ENCODE assay signal across 8 mouse cellular contexts in the genomic region with DNA sequence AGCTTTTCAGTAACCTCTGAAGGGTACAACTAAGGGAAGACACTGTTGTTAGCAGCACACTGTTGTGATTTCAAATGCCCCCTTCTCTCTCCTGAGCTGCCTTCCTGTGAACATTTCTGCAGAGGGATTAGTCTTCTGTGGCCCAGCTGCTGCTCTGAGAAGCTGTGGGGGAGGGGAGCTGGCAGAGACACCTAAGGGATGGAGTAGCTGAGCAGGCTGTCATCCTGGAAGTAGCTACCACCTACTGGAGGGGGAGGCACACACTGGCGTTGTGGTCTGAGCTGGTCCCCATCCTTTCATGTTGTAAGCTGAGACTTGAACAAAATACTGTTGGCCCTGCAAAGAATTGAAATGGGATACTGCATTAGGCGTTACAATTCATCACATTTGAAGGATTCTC.
A peak's percentile ranks its signal among the peaks of the same experiment; 100 is the strongest.
DNase-seq lines count a peak whose midpoint lies in the region; ATAC-seq lines count a peak whose summit lies in the region.
"Had no signal": no experiment of that assay in that cellular context is flagged by ENCODE, and none has a peak within 500 bp of the region (broad histone marks: within the 10 kb centered on the region; RNA-seq: fewer than 3 reads in every experiment).

No protein-coding gene starts in this region.

- no peaks in the 10 kb centered on the region for H3K9me3 ChIP-seq in embryonic facial prominence, embryonic 11.5 days (replicated peaks; ENCODE audit: control insufficient read depth, low read length)
- no peaks in the 10 kb centered on the region for H3K9me3 ChIP-seq in hindbrain, embryonic 11.5 days (ENCODE audit: control insufficient read depth, low read length)

- no peak for ATAC-seq in embryonic facial prominence, embryonic 11.5 days (replicated peaks; ENCODE audit: insufficient number of reproducible peaks, low FRiP score, low TSS enrichment, low read depth)
- no peak for ATAC-seq in hindbrain, embryonic 11.5 days (ENCODE audit: low FRiP score)
- ATAC-seq: intestine, embryonic 16.5 days had no signal

- H3K36me3 ChIP-seq in embryonic facial prominence, embryonic 11.5 days (replicated peaks; ENCODE audit: control insufficient read depth, insufficient read depth, low read depth, low read length) = no peaks in the 10 kb centered on the region
- H3K36me3 ChIP-seq in hindbrain, embryonic 11.5 days (ENCODE audit: control insufficient read depth, insufficient read depth, low read length) = no peaks in the 10 kb centered on the region

- H3K27ac ChIP-seq in embryonic facial prominence, embryonic 11.5 days (replicated peaks; ENCODE audit: low read depth, low read length) = no peak overlapping the region
- no peak overlapping the region for H3K27ac ChIP-seq in hindbrain, embryonic 11.5 days (ENCODE audit: low read depth, low read length)

- peak; percentile 3 for DNase-seq in layer of hippocampus, adult 11-12 months (ENCODE audit: low spot score)
- DNase-seq in layer of hippocampus, adult 9-10 months (ENCODE audit: low spot score) = no peak
- peak; percentile 52 for DNase-seq in embryonic facial prominence, embryonic 11.5 days (ENCODE audit: low spot score)
- peak; percentile 31 for DNase-seq in hindbrain, embryonic 11.5 days (ENCODE audit: low spot score)
- peak; percentile 3 for DNase-seq in retina, adult 2 months (ENCODE audit: low read depth, low spot score)
- DNase-seq in adrenal gland, postnatal 14 days = no peak
- DNase-seq in lung, postnatal 36 days = no peak

- H3K27me3 ChIP-seq in embryonic facial prominence, embryonic 11.5 days (ENCODE audit: control insufficient read depth, insufficient read depth, low read length) = no peaks in the 10 kb centered on the region
- no peaks in the 10 kb centered on the region for H3K27me3 ChIP-seq in hindbrain, embryonic 11.5 days (ENCODE audit: control insufficient read depth, insufficient read depth, low read length)

- H3K4me2 ChIP-seq in embryonic facial prominence, embryonic 11.5 days (ENCODE audit: low read depth, low read length) = no peak overlapping the region
- H3K4me2 ChIP-seq in hindbrain, embryonic 11.5 days (replicated peaks; ENCODE audit: low read depth, low read length) = no peak overlapping the region

- H3K4me3 ChIP-seq in embryonic facial prominence, embryonic 11.5 days (ENCODE audit: low read depth, low read length) = no peak overlapping the region
- no peak overlapping the region for H3K4me3 ChIP-seq in hindbrain, embryonic 11.5 days (ENCODE audit: low read depth, low read length)

- no peak overlapping the region for H3K9ac ChIP-seq in embryonic facial prominence, embryonic 11.5 days (replicated peaks; ENCODE audit: low read length)
- no peak overlapping the region for H3K9ac ChIP-seq in hindbrain, embryonic 11.5 days (ENCODE audit: low read depth, low read length)

- WGBS in embryonic facial prominence, embryonic 11.5 days = 16% methylated on average over 2 of the region's 2 CpGs
- WGBS in hindbrain, embryonic 11.5 days = 32% methylated on average over 2 of the region's 2 CpGs

- peaks cover 3% of the 10 kb centered on the region; the same call in 1 of the 2 replicates for H3K4me1 ChIP-seq in embryonic facial prominence, embryonic 11.5 days (ENCODE audit: control insufficient read depth, insufficient read depth, low read length)
- H3K4me1 ChIP-seq in hindbrain, embryonic 11.5 days (replicated peaks; ENCODE audit: control insufficient read depth, insufficient read depth, low read length) = no peaks in the 10 kb centered on the region

Comparison
In these comparisons a context has a peak if more than half of its experiments do, and no peak if none do; other contexts are left out.
1. DNase-seq: peak in layer of hippocampus, adult 11-12 months (single experiment), embryonic facial prominence, embryonic 11.5 days (single experiment), hindbrain, embryonic 11.5 days (single experiment) and retina, adult 2 months (single experiment); none in layer of hippocampus, adult 9-10 months (single experiment), adrenal gland, postnatal 14 days (single experiment) and lung, postnatal 36 days (single experiment).